Mouse (Mus musculus): ENCODE measurements around the gene Pde6d. TPM values are rescaled to one million over a fixed set of nuclear protein-coding genes. Genes with fewer than 3 reads are reported as not detected.
"Not testable (repeated sequence)": the region's sequence is repeated elsewhere in the genome, so short reads cannot be mapped to it uniquely, and the experiment has no call there.

The Pde6d gene
- total RNA-seq, 2 experiments from 2014 or later = 37.9 to 40.9 TPM

DNA sequence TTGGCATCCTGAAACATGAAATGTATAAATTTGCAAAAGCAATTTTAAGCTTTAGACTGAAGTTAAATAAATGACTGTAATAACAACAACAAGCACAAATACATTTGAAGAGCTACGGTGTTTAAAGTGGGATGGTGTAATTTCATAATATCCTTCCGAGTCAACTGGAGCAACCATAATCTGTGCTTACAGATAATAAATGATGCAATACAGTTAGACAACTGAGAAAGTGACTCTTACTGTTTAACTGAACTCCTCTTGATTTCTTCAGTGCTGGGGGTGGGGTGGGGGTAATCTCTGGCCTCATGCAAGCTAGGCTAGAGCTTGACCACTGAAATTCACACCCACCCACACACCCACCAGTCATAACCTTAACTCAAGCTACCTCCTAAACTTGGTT lies 11.0 kb downstream of the Pde6d start:
- intact Hi-C loops (cut with DNase I) = no loop called here
- no peak for DNase-seq

DNA sequence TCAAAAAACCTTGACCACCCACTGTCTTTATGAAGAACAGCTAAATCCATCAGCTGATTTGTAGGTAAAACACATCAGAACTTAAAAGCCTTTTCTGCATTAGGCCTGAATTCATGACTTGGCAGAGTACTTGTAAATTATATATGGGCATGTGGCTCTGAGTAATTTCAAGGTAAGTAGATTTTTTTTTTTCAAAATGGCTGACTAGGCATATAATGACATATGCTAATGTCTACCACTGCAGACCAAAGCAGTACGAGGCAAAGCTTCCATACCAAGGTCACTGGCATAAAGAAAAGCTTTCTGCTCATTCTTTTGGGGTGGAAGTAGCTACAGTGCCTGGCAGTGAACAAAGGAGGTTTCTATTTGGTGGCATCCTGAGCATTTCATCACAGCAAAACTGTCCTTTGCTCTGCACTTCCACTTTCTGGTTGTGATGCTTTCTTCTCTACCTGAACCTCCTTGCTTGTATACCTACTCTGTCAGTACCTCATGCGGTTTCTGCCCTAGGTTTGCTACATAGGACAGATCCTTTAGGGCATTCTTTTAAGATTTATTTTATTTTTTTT lies 13.1 kb downstream of the Pde6d start:
- intact Hi-C loops (cut with DNase I) = no loop called here
- no peak for DNase-seq

DNA sequence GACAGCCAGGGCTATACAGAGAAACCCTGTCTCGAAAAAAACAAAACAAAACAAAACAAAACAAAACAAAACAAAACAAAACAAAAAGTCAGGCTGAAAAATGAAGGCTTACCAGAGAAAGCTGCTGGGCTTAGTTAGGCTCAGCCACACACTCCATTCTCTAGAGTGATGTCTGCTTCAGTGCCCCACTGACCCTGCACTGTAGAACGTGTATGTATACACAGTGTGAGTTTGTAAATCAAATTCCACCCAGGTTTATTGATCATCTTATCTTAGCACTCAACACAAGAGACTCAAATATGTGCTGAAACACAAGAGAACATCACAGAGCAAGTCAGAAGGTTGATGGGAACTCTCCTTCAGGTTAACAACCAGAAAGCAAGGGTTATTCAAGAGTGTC lies 14.0 kb downstream of the Pde6d start:
- intact Hi-C loops (cut with DNase I) = no loop called here
- no peak for DNase-seq

DNA sequence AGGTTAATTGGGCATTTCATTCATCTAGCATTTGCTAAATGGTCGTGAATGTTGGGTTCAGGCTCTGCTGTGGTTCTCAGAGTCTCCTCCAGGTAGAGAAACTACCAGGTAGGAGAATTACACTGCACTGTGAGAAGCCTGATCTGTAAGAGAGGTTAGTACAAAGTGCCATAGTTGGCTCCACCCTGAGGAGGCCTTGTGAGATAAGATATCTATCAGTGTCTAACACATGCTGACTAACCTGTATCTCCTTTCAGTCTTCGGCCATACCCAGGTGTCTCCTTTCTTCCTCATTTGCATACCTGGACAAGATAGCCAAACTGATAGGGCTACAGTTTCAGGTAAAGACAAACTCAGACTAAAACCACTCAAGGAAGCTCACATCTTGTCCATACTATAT lies 19.8 kb downstream of the Pde6d start:
- DNase-seq = no peak
- intact Hi-C loops (cut with DNase I) = no loop called here

DNA sequence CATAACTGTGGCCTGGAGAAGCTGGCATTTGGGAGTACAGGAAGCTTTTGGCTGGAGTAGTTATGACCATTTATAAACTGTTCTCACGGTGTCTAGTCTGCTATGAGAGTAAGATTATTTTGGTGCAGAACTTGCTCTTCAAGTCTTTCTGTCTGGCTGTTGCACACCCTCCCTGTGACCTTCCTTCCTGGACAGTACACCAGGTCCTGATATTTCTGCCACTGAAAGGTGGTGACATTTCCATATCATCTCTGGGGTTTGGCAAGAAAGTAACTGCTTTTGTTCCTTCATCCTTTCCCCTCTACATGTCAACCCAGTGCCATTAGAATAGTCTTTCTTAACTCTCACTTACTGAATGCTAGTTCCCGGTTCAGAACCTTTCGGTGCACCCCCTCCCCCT lies 23.2 kb downstream of the Pde6d start:
- intact Hi-C loops (cut with DNase I) = no loop called here
- DNase-seq = peak; percentile 45 to 54

DNA sequence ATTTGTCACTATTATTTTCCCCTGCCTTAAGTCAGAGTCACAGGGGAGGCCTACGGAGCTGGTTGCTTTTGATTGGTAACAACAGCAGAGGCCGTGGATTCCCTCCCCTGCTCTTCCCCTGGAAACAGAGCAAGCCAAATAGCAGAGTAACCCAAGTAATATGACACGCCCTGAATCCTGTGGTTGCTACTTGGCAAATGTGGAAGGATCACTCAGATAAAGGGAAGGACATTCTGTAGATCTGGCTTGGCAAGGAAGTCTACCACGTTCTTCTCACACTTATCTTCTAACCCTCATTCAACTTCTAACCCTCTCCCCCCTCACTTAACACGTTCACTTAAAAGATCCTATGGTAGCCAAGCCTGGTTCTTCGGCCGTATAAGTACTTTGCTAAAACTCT lies 24.6 kb downstream of the Pde6d start:
- intact Hi-C loops (cut with DNase I) = no loop called here
- DNase-seq = peak; percentile 41 to 53

DNA sequence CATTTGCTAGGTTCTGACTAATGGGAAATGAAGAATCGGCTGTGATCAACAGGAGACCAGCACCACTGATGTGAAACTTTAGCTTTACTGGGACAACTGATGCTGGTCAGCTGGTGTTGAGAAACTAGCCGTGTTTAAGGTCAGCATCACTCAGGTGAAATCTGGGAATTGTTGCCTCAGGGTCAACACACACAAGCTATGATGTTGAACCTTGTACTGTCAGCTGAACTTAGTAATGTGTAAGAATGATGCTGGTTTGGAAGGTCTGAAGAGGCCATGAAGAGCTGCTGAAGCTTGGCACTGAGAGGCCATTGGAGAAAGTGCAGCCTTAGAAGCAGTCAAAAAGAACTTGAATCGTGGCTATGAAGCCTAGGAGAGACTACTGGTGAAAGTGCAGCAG lies 26.8 kb downstream of the Pde6d start:
- intact Hi-C loops (cut with DNase I) = no loop called here
- DNase-seq = no peak

DNA sequence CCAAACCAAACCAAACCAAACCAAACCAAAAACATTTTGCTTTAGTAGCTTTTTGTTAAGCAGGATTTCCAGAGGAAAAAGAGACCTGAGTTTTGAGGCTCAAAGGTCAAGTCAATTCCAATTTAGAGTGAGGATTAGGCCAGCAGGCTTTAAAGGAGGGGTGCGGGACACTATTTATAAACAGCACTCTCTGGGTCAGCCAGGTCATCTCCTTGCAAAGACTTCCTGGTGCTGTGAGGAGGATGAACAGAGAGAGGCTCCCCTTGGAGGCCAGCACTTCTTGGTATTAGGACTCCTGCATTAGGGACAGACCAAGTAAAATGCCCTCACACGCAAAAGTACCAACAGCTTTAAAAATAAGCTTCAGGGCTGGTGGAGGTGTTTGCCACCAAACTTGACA lies 30.6 kb downstream of the Pde6d start:
- intact Hi-C loops (cut with DNase I) = no loop called here
- no peak for DNase-seq

DNA sequence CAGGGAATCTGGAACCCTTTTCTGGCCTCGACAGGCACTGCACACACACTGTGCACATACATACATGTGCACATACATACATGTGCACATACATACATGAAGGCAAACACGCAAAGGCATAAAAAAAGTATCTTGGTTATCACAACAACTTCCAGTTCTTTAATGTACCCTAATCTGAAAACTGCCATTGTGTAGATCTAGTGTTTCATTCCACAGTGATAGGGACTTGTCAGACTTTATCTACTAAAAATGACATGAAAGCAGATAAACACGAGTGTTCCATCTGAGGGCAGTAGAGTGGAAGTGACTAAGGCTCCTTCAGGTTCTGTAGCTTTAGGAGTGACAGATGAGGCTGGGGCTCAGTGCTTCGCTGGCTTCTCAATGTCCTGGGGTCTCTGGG lies 31.1 kb downstream of the Pde6d start:
- intact Hi-C loops (cut with DNase I) = no loop called here
- DNase-seq = no peak

DNA sequence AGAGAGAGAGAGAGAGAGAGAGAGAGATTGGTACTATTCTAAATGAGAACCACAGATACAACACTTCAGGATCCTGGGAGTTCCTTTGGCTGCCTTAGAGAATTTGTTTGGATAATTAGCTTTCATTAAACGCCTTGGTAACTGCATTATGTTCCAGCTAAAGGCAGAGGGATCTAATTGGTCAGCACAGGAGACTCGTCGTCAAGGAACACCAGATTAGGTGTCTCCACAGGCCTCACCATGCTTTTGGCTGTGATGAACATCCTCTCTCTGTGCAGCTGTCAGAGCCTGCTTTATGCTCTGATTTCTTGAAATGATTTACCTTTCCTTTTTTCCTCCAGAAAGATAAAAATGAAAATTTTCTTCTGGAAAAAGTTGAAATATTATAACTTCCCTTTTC lies 35.6 kb downstream of the Pde6d start:
- intact Hi-C loops (cut with DNase I) = no loop called here
- no peak for DNase-seq

DNA sequence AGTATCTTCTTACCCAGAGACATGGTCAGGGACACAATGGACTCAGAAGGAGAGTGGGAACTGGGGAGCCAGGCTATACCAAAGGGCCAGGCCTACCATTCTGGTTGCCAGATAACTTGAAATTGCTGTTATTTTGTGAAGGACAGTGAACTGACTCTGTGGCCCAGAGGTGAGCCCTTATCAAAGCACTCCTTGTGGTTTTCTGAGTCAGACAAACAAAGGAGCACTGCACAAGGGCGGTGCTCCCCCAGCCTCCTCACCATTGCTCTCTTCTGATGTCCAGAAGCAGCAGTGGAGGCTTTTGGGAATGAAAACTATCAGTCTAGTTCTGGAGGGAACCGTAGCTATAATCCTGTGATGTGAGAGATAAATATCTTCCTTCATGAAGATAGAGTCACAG lies 39.8 kb downstream of the Pde6d start:
- intact Hi-C loops (cut with DNase I) = no loop called here
- DNase-seq = no peak

DNA sequence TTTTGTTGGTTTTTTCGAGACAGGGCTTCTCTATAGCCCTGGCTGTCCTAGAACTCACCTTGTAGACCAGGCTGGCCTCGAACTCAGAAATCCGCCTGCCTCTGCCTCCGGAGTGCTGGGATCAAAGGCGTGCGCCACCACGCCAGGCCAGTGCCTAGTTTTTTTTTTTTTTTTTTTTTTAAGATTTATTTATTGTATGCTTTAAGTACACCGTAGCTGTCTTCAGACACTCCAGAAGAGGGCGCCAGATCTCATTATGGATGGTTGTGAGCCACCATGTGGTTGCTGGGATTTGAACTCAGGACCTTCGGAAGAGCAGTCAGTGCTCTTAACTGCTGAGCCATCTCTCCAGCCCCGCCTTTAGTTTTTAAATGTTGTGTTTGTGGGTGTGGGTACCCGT lies 42.8 kb downstream of the Pde6d start:
- intact Hi-C loops (cut with DNase I); DNase-seq: not testable (repeated sequence)

DNA sequence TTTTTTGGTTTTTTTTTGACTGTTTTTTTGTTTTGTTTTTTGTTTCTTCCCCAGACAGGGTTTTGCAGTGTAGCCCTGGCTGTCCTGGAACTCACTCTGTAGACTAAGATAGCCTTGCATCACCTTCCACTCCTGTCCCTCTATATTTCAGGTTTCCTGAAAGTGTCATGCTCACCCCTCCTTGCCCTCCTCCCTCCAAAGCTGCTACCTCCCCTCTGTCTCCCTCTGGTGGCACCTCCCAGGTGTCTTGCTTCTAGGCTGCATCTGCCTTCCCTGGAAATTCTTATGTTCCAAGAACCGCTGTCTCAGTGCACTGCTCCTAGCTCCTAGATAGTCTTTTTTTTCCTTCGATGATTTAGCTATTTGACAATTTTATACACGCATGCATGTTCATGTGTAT lies 44.0 kb downstream of the Pde6d start:
- intact Hi-C loops (cut with DNase I) = no loop called here
- DNase-seq = no peak

DNA sequence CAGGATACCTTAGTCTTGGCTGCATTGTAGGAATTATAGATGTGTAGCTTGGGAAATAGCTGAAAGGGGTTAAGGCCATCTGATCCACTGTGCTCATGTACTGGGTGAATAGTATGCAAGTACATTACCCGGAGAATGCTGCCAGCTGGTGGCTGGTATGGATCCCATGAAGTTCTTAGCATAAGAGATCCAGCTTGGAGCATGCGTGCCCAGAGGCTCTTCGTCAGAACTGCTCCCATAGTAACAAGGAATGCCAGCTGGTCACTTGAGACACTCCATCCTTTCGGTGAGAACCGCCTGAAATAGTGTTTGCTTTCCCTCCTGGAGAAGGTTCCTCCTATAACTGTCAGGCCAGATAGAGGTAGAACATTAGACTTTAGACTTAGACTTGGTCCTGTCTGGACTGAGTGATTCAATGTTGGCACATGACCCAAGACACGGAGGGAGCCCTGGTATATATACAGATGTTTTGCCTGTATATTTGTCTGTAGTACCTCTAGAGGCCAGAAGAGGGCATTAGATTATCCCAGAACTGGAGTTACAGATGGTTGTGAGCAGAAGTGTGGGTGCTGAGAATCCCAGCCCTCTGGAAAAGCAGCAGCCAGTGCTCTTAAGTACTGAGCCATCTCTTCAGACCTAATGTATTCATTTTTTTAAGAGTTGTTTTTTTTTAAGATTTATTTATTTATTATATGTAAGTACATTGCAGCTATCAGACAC lies 48.9 kb downstream of the Pde6d start:
- intact Hi-C loops (cut with DNase I) = loop anchor here (2.0 to 5.0 kb wide), 2 partner anchors 61 to 171 kb away; no protein-coding TSS in a partner anchor
- no peak for DNase-seq

DNA sequence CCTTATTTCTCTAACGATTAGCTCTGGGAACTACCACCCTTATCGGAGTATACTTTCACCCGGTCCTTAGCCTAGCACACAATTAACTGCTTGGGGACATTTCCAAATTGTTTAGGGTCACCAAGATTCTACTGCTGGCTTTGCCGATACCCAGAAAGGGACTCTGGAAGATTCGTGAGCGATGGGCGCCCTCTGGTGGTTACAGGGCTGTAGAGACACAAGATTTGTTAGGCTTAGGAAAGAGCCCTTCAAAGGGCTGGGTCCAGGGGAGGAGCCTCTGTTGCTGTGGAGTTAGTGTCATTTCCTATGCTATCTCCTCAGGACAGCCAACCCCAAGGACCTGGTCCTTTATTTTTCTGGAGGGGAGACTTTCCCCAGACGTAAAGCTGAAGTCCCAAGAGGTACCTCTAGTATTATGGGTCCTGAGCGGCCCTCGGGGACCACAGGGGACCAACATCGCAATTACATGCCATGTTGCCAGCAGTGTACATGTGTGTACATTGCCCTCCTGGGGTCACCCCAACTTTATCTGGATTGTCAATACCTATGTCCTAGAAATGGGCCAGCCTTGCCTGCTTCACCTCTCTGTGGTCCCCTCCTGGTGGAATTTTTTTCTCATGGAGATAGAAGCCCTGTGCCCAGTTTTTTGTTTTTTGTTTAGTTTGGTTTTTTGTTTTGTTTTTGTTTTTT lies 49.9 kb downstream of the Pde6d start:
- DNase-seq = peak; percentile 94 to 98
- intact Hi-C loops (cut with DNase I) = loop anchor here (1.0 to 5.0 kb wide), 3 partner anchors 31 to 170 kb away; no protein-coding TSS in a partner anchor

DNA sequence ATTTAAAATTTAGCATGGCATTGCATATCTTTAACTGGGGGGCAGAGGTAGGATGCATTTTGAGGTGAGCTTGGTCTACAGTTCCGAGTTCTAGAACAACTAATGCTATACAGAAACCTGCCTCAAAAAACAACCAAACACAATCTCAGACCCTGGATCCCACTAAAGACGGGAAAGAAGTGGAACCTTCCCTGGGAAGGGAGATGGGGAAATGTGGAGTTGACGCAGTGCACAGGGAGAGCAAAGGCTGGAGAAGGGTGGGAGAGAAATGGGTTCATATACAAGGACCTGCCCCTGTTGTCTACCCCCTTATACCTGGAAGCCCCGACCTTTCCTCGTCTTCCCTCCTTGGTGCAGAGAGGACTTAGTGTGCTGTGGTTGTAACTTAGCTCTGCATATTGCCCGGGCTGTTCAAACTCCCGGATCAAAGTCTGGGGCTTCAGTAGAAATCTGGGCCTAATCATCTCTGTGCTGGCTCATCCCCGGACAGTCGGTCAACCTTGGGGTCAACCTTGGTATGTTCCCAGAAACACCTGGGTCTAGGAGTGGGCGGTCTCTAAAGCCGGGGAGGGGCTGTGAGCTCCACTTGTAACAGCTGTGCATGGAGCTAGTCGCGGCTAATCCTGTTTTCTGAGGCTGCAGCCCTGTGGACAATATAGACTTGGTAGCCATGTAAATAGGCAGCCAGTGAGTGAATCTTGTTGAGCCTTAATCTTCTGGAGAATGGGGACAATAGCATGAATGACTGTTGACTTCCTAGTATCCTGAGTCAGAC lies 50.7 kb downstream of the Pde6d start:
- intact Hi-C loops (cut with DNase I) = loop anchor here (1.0 to 5.0 kb wide), 3 partner anchors 30 to 169 kb away; no protein-coding TSS in a partner anchor
- DNase-seq = no peak

DNA sequence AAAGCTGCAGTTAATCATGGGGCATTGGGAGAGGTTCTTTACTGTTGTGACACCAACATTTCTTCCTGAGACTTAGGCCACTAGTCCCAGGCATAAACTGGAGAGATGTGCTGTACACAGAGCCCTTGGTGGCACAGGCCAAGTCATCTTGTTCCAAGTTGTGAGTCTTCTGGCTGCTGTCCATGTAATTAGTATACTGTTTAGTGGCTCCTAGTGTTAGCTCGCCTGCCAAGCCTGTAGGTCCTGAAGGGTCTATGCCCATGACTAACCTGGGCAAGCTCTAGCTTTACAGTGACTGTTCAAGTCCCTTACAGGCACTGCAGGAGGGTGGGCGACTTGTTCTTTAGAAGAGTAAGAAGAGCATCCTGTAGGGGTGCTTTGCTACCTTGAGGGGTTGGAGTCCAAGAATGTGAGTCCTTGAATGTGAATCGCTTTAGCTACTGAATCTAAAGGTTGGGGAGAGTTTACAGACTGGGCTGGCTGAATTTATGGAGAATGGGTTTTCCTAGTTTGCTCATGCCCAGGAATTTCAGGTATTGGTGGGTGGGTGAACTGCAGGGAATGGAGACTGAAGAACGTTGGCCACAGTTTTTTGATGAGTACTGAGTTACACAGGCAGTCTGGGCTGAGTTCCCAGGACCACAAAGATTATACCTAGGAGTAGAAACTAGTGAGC lies 51.4 kb downstream of the Pde6d start:
- intact Hi-C loops (cut with DNase I) = loop anchor here (5.0 kb wide), 1 partner anchor 169 kb away; no protein-coding TSS in a partner anchor
- no peak for DNase-seq

DNA sequence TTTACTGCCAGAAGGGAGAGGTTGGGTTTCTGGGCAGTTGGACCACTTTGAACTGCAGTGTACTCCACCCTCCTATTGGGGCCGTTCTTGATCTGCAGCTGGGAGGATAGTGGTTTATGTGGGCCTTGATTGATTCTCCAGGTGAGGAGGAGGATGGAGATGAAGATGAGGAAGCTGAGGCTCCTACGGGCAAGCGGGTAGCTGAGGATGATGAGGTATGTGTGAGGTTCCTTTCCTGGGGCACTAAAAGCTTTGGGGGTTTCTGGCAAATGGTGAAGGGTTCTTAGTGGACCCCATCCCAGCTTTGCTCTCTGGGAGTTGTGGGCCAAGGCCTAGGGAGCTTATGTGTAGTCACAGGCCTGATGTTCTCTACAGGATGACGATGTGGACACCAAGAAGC lies 52.8 kb downstream of the Pde6d start:
- intact Hi-C loops (cut with DNase I) = loop anchor here (1.0 kb wide), 1 partner anchor 89 kb away; no protein-coding TSS in a partner anchor
- DNase-seq = no peak

DNA sequence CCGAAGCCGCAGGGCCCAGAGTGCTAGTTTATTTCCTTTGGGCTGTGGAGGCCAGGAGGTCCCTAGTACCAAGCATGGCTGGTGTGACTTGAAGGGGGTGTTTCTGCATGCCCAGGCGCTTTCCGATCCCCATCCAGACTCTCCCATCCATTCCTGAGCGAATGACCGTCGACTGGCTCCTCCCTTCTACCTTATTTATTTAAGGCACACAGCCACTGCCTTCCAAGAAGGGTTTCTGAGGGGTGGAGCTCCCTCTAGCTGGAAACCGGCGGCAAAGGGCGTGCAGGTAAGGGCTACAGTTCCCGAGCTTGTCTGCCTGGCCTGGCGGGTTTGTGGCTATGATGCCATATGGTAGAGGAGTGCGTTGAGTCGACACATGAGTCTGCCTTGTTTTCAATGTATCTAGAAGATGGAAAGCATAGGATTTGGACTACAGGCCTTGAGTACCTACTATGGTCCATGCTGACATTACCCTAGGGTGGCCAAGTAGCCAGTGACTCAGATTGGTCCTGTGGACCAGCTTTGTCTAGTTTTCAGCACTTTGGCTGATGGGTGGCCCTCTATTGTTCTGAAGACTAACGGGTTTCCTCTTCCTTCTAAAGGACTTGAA lies 53.8 kb downstream of the Pde6d start:
- peak; percentile 59 to 71 for DNase-seq
- intact Hi-C loops (cut with DNase I) = loop anchor here (1.0 kb wide), 2 partner anchors 27 to 88 kb away; no protein-coding TSS in a partner anchor

Data from heart, postnatal 10 days (tissue).